Mouse (Mus musculus) left cerebral cortex, adult 8-10 months (tissue): ENCODE results near the gene Tmem150b. TPM values are rescaled to one million over a fixed set of nuclear protein-coding genes. Genes with fewer than 3 reads are reported as not detected.
A peak's percentile ranks its signal among the peaks of the same experiment; 100 is the strongest.

ENCODE experiments used
- DNase-seq, 2 experiments: peaks; one replicate each; pipeline ENCODE4 v3.0.0; 2022; ENCODE audit warnings: low spot score in 2 of 2
- total RNA-seq, 4 experiments: library from RNA; stranded (reverse); gene quantifications; 2 replicates each; pipeline ENCODE4 v1.2.4; 2022

Tmem150b gene
- total RNA-seq, 4 experiments from 2014 or later, result 0.16 to 0.21 TPM; not detected in 2

DNA sequence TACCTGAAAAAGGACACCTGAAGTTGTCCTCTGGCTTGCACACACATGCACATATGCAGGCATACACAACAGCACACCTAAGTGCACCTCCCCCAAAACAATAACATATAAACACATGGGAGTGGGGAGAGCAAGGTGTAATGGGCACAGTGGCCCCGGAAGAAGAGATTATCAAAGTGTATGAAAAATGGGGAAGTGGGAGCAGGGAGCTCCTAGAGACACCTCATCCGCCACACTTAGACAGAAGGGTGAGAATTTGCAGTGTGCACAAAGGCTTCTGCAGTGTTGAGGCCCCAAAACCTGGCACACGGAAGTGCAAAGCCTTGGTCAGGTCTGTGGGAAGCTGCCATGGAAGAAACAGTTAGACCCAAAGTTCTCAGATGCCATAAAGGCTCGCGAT, 6.0 kb upstream of the Tmem150b start:
- no peak for DNase-seq

DNA sequence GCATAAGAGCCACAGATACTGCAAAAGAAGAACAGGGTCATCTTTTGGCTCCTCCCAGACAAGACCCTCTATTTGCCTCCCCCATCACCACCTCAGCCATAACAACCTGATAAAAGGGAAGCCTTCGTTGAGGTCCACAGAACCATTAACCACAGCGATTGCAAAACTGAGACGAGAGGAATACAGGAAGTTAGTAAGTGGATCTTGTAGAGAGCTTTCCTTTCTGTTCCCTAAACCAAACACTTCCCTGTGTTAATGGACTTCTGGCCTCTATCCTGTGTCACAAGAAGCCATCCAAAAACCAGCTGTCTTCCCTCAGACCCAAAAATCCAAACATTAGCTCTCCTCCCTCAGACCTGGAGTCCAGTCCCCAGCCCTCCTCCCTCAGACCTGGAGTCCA, 690 bp downstream of the Tmem150b start:
- no peak for DNase-seq

DNA sequence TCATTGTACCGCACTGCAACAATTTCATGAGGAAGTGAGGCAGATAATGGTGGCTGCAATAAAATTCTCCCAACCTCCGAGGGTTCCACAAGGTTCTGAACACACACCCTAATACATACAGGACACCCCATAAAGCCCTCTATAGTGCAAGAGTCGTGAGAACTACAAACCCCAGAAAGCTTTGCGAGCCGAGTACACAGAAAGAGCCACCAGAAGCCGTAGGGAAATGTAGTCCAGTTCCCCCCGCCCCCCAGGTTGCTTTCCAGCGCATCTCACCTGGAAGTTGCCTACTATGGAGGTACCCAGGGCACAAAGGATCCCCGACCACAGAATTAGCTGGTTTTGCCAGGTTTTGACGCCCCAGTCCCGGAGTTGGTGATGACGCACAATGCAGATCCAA, 1.5 kb downstream of the Tmem150b start:
- no peak for DNase-seq

DNA sequence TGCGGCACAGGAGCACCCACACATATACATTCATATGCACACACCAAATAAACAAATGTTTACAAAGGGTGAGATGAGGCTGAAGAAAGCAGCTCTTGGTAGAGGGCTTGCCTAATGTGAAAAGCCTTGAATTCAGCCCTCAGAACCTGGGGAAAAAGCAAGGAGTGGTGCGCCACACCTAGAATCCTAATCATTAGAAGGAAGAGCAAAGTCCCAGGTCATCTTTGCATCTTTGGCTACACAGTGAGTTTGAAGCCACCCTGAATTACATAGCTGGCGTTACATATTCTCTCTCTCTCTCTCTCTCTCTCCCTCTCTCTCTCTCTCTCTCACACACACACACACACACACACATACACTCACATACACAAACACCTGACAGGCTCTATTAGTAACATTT, 5.8 kb downstream of the Tmem150b start:
- DNase-seq, result no peak

DNA sequence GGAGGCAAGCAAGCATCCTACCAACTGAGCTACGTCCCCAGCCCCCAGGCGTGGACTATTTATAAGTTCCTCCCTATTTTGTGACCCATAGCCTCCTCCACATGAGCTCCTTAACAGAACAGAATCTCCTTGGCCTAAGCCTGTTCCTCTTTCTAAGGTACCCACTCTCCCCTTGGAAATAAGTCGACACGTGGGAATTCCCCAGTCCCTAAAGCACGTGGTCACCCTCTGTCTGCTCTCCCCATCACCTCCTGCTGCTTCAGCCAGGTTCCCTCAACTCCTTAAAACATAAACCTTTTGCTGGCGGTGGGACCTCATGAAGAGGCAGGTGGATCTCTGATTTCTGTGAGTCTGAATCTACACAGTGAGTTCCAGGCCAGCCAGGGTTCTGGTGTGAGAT, 8.1 kb downstream of the Tmem150b start:
- DNase-seq, result no peak

DNA sequence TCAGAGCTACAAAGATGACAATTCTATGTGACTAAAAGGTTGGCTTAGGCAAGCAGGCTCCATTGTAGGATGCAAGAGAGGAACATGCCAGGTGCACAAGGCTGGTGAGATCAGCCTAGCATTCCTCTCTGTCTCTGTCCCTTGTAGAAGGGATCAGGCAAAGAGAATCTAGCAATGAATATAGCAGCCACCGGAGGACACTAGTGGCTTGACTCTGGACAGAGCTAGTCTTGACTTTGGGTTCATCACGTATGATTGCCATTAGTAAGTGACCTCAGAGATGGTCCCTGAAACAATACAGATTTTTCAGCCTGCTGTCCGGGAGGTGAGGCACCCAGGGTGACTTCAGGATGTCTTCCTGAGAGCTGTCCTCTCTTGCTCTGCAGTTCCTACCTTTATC, 12.5 kb downstream of the Tmem150b start:
- DNase-seq, result no peak

DNA sequence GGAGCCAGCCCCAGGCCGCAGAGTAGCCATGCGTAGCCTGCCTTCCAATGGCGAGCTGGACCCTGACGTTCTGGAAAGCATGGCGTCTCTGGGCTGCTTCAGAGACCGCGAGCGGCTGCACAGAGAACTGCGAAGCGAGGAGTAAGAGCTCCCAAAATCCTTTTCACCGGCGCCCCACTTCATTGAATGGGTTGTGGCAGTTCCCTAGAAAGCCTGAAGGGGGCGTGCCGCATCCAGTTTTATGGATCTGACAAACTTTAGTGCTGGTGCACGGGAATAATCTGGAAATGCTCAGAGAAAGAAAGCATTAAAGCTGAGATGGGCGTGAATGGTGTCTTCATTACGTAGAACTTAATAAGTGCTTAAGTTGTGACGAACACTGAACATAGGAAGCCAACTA, 20.0 kb downstream of the Tmem150b start:
- no peak for DNase-seq

DNA sequence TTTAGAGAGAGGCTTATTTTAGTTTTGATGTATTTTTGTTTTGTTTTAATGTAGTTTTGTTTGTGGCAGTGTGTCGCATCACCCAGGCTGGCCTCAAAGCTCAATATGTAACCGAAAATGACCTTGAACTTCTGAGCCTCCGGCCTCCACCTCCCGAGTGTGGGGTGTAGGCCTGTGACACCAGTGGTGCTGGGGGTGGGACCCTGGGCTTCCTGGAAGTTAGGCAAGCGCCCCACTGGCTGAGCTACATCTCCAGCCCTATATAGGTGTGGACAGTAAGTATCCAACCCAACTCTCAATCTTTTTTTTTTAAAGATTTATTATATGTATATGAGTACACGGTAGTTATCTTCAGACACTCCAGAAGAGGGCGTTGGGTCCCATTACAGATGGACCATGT, 21.9 kb downstream of the Tmem150b start:
- no peak for DNase-seq

DNA sequence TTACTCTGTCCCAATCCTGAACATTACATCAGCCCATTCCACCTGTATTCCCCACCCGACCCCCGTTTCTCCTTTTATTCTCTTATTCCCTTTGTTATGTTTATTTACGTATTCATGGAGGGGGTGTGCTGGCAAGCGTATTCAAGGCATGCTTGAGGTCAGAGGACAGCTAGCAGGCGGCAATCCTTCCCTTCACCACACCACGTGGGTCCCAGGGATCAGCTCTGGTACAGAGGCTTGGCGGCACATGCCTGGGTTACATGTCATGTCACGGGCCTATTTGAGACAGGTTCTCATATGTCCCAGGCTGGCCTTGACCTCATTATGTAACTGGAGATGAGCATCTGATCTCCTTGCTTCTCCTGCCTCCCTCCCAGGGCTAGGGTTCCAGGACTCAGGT, 22.7 kb downstream of the Tmem150b start:
- no peak for DNase-seq

DNA sequence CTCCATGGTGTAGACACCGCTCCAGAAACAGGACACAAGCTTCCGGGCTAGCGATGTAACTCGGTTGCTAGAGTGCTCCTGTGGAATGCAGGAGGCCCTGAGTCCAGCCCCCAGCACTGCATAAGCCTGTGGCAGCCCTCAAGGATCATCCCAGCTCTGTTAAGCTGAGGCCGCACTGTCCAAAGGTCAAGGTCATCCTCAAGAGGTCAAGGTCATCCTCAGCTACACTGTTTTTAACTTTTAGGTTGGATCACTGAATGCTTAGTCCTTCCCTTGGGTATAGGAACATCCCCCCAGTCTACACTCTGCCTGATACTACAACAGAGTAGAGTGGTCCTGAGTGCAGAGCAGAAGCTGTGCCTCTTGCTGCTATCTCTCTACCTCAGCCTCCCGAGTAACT, 32.0 kb downstream of the Tmem150b start:
- no peak for DNase-seq

DNA sequence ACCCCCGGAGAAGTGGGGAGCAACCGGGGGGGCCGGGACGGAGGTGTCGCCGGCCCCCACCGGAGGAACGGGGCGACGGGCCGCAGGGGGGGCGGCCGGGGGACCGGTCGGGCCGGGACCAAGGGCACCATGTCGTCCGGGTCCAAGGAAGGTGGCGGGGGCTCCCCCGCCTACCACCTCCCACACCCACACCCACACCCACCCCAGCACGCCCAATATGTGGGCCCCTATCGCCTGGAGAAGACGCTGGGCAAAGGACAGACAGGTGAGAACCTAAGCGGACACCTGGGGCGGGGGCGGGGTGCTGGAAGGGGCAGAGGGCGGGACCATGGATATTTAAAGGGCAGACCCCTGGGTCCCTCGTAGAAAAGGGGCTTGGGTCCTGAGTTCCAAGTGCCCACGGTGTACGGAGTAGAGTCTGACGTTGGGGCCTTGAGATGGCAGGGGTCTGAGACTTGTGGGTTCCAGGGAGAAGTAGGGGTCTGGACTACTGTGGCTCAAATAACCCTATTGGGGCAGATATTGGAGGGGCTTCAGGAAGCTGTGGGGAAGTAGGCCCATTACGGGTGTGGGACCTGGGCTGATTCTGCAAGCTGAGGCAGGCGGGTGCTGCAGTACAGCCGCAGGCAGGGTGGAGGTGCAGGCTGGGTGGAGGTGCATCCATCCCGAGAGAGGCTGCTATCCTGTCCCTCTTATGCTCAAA, 33.9 kb downstream of the Tmem150b start:
- peak in 1 of 2 experiments; percentile 30 for DNase-seq

DNA sequence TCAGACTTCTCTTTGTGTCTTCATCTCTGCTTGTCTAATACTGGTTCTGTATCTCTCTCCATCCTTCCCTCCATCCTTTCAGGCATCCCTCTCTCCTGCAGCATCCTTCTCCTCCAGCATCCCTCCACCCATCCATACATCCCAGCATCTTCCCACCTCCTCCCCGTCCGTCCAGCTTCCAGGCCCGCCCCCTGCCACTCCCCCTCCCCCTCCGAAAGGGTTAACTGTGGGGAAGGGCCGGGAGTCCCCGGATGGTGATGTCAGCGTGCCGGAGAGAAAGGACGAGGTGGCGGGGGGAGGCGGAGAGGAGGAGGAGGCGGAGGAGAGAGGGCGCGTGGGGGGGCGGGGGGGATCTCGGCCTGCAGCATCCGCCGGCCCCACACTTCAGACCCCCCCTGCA, 34.7 kb downstream of the Tmem150b start, which contains the start of gene Brsk1:
Brsk1 (plus strand) TSS at position 218 of the 400 bp plus-strand sequence.
- peak; percentile 60 to 82 for DNase-seq

DNA sequence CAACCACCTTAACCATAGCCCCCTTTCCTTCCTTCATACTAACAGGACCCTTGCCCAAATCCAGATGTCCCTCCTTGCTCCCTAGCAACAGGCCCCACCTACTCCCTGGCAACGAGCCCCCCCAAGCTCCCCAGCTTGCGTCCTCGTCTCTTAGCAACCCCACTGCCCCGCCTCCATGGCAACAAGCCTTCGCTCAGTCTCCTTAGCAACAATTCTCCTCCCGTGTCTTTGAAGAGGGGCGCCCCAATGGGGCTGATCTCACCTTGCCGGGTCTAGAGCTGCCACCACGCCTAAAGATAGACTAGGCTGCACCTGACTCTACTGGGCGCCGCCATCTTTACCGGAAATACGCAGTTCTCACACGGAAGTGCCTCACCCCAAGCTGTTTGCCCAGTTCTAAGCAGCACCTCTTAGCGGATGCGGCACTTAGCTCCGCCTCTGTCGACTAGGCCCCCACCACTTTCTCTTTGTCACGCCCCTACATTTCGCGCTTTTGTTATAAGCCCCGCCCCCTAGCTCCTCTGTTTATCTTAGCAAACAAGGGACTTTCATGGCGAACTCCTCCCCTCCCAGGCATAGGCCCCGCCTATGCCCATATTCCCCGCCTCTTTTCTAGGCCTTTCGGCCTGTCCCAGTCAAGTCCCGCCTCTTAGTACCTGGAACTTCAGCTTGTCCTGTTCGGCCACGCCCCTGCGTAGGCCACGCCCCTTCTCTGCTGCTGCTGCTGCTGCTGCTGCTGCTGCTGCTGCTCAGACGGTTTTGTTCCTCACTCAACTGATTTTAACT, 40.2 kb downstream of the Tmem150b start, which contains the start of gene Hspbp1:
Hspbp1 (minus strand) TSS at position 437 of the 786 bp plus-strand sequence.
- peak; percentile 84 to 94 for DNase-seq

DNA sequence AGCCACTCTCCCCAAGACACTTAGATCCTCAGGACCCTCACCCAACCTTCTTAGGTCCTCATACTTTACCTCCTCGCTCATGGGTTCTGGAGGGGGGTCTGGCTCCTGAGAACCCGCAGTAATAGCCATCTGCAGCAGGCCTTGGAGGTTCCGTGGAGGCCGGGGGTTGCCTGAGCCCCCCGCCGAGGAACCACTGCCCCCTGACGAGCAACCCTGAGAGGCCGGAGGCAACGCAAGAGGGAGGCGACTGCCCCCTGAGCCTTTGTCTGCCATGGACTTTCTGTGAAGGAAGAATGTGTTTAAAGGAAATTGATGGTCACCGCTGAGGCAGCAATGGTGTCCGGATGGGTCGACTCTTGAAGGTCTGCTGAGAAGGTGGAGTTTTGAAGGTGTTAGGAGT, 40.8 kb downstream of the Tmem150b start:
- DNase-seq, result no peak

DNA sequence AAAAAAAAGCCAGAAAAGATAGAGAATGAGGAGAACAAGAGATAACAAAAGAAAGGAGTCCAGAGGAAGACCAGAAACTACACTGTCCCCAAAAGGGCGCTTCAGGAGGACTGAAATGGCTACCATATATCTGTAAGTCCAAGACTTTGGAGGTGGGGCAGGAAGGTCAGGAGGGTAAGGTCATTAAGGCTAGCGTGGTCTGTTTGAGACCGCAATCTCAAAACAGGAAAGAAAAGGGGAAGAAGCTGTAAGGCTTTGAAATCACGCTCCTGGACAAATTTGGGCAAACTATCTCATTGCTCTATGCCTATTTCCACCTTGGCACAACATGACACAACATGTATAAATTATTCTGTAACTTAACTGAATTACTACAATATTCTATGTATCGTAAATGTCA, 41.7 kb downstream of the Tmem150b start:
- no peak for DNase-seq

DNA sequence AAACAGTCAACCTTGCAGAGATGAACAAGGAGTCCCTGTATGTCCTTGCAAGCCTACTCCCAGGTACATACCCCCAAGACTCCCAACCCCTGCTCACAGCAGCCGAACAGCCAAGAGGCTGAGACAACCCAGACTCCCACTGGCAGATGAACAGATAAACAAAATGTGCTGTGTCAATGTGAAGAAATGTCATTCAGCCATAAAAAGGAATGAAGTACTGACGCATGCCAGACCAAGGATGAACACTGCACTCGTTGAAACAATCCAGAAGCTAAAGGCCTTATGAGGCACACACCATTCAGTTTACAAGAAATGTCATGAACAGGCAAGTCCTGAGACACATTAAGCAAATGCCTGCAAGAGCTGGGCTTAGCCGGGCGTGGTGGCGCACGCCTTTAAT, 49.8 kb downstream of the Tmem150b start:
- DNase-seq, result no peak

DNA sequence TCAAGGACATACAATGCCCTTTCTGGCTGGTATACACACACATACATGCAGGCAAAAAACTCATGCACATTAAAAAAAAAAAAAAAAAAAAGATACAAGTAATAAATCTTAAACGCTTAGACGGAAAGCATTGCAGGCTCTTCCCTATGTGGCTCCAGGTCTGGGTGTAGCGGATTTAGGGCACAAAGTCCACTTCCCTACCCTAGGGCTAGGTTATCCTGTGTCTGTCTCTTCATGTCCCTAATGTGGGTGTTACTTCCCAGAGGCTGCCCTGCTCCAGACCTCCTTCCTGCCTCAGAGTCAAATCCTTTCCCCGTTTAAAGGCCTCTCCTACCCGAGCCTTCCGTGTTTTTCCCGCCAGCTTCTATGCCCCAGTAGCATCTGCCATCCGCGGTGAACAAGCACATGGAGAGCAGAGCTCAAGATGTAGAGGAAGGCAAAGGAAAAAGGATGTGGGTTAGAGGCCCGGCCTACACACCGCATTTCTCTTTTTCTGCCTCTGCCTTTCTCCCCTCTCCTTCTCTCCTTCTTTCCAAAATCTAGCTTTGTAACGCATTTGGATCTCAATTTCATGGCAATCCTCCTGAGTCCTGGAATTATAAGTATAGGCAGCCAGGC, 50.8 kb downstream of the Tmem150b start:
- no peak for DNase-seq

DNA sequence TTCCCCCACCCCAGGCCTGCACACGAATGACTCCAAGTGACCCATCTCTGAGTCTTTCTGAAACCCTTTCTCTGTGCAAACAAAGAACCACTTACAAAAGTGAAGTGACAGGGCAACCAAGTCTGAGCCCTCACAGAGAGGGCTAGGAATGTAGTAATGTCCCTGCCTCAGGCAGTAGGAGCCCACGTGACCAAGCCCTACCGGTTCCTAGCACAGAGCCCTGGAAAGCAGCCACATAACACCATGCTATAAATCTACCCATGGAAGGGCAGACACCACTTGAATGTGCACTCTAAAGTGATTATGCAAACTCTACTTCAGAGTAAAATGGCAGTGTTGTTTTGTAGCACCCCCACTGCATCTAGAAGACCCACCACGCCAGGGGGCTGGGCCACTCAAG, 53.1 kb downstream of the Tmem150b start:
- no peak for DNase-seq

DNA sequence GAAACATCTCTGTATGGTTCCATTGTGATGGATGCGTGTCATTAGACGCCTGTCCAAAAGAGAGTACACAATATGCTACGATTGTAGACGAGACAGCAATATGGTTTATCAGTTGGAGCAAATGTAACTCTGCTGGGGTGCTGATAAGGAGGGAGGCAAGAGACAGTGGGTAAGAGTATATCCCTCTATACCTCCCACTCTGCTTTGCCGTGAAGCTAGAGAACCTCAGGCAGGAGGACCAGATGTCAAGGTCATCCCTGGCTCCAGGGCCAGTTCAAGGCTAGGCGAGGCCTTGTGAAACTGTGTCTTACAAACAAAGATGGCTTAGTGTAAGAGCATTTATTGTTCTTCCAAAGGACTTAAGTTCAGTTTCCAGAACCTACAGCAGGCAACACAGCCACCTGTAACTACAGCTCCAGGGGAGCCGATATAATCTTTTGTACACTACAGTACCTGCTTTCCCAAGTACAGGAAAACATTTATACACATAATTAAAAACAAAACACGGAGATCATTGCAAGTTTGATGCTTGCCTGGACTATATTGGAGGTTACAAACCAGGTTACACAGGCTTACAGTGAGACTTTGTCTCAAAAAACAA, 54.3 kb downstream of the Tmem150b start:
- DNase-seq, result no peak

DNA sequence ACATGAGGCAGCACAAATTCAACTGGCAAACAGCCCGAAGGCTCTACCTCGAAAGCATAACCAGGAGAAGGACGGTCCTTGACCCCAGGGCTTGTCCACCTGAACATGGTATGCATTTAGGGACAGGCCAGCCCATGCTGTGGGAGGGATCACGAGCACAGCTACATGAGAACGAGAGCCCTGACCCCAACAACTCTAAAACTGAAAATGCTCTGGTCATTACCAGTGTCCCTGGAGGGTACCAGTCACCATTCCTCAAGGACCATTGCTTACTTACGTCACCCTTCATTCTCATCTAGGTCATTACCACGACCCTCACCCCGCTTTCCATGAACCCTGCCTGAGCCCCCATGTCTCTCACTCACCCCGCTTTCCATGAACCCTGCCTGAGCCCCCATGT, 55.9 kb downstream of the Tmem150b start:
- DNase-seq, result no peak

DNA sequence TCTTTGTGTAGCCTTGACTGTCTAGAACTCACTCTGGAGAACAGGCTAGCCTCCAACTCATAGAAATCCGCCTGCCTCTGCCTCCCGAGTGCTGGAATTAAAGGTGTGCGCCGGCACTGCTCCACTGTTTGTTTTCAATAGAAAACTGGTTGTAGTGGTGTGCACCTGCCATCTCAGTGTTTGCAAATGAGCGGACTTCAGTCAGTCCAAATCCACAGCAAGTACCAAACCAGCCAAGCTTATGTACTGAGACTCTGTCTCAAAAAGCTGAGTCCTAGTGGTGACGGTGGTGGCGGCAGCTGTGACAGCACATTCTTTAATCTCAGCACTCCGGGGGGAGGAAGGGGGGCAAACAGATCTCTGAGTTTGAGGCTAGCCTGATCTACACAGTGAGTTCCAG, 56.5 kb downstream of the Tmem150b start:
- no peak for DNase-seq

DNA sequence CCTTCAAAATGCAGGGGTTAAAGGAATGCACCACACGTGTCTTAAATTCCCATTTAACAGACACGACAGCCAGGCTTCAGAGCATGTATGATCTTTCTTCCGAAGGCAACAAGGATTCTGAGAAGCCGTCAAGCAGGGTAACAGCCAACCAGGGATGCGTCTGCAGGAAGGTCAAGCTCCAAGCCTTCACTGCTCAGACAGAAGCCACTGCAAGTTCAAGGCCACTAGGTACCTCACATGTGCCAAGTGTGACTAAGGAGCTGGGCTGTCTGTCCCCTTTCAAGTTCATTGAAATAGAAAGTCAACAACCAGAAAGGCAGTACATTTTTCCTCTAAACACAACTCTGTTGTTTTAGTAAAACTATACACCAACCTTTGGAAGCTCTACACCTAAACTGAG, 58.2 kb downstream of the Tmem150b start:
- DNase-seq, result no peak
